Mouse (Mus musculus) kidney, postnatal 0 days (tissue): ENCODE results near the gene D930048N14Rik. TPM values are rescaled to one million over a fixed set of nuclear protein-coding genes. Genes with fewer than 3 reads are reported as not detected.
"Not testable (repeated sequence)": the region's sequence is repeated elsewhere in the genome, so short reads cannot be mapped to it uniquely, and the experiment has no call there.

Experiments used
- ATAC-seq: fragments of 200-750 bp; cut with Nextera tagmentation; replicated peaks from 2 replicates; pipeline ENCODE4 v1.8.0; 2017; ENCODE audit warnings: low read depth, moderate number of reproducible peaks, moderate TSS enrichment, moderate library complexity; ENCODE audit not compliant: low FRiP score
- DNase-seq: peaks from one replicate; pipeline ENCODE4 v3.0.0-alpha.2; 2016; ENCODE audit warnings: low spot score
- H3K27ac ChIP-seq: fragments of 300-500 bp; sonication (generic); 2 replicates; pipeline ENCODE4 v1.5.1; 2014; ENCODE audit warnings: mild to moderate bottlenecking
- H3K27me3 ChIP-seq: fragments of 300-500 bp; sonication (generic); 2 replicates; pipeline ENCODE4 v1.6.1; 2014; ENCODE audit warnings: low read length, mixed read lengths; ENCODE audit not compliant: insufficient read depth
- H3K36me3 ChIP-seq: fragments of 300-500 bp; sonication (generic); 2 replicates; pipeline ENCODE4 v1.6.1; 2014; ENCODE audit warnings: low read length, mixed read lengths; ENCODE audit not compliant: insufficient read depth
- H3K4me1 ChIP-seq: fragments of 300-500 bp; sonication (generic); replicated peaks from 2 replicates; pipeline ENCODE4 v1.6.1; 2014; ENCODE audit warnings: antibody characterized with exemption, low read length, mixed read lengths; ENCODE audit not compliant: insufficient read depth
- H3K4me2 ChIP-seq: fragments of 300-500 bp; sonication (generic); 2 replicates; pipeline ENCODE4 v1.6.1; 2014; ENCODE audit warnings: mild to moderate bottlenecking, low read length, moderate library complexity, mixed read lengths
- H3K4me3 ChIP-seq: fragments of 300-500 bp; sonication (generic); replicated peaks from 2 replicates; pipeline ENCODE4 v1.5.1; 2014; ENCODE audit warnings: low read depth, low read length
- H3K9ac ChIP-seq: fragments of 300-500 bp; sonication (generic); 2 replicates; pipeline ENCODE4 v1.6.1; 2014; ENCODE audit warnings: low read depth, low read length
- H3K9me3 ChIP-seq: fragments of 300-500 bp; sonication (generic); replicated peaks from 2 replicates; pipeline ENCODE4 v1.6.1; 2016; ENCODE audit warnings: low read length, inconsistent platforms, mixed read lengths
- CTCF ChIP-seq: IDR thresholded peaks from 2 replicates; pipeline ENCODE4 v1.5.1; 2016; ENCODE audit warnings: antibody characterized with exemption, low read depth, mild to moderate bottlenecking, moderate library complexity
- WGBS: fragments of 180-500 bp; shearing (Covaris S2); extraction: QIAGEN DNeasy Blood & Tissue Kit; methylation state at CpG from one replicate; pipeline ENCODE4 v1.1.7; 2014; 5-methylcytosine and 5-hydroxymethylcytosine counted together
- polyA plus RNA-seq: library from polyadenylated mRNA; unstranded; fragments of >200 nt; fragmentation: Nextera tagmentation; extraction: Ambion mirVana; gene quantifications from 2 replicates; pipeline ENCODE4 v1.2.1, GENCODE M21; 2015

D930048N14Rik gene
- polyA plus RNA-seq, 1 experiment from 2014 or later, result 1.9 TPM

GRCm38 (mm10) chr11:51609266-51609909 lies 41.4 kb upstream of the D930048N14Rik start:
- DNase-seq (no peak), ATAC-seq (no peak)
- Histone ChIP-seq H3K27me3 (no peaks in the 10 kb centered on the region), H3K9ac (no peak overlapping the region), H3K4me1 (no peaks in the 10 kb centered on the region; the same call in 1 of the 2 replicates), H3K36me3 (peaks cover 3% of the 10 kb centered on the region; the same call in 1 of the 2 replicates), H3K27ac (no peak overlapping the region), H3K4me2 (no peak overlapping the region), H3K4me3 (no peak overlapping the region), H3K9me3 (no peaks in the 10 kb centered on the region)
- WGBS, result 73% methylated on average over 3 of the region's 3 CpGs
- no peak for TF ChIP-seq CTCF

- H3K36me3 ChIP-seq, H3K4me3 ChIP-seq, H3K9ac ChIP-seq, H3K4me1 ChIP-seq, ATAC-seq, H3K4me2 ChIP-seq, H3K27ac ChIP-seq, H3K27me3 ChIP-seq, H3K9me3 ChIP-seq, DNase-seq: not testable (repeated sequence)
- WGBS, result 83% methylated on average over 5 of the region's 5 CpGs
Observed at GRCm38 (mm10) chr11:51609940-51610339, 40.8 kb upstream of the D930048N14Rik start.

GRCm38 (mm10) chr11:51614256-51614655 lies 36.5 kb upstream of the D930048N14Rik start:
- no peak for TF ChIP-seq CTCF
- no peak overlapping the region for H3K4me2 ChIP-seq
- 80% methylated on average over 8 of the region's 8 CpGs for WGBS
- no peaks in the 10 kb centered on the region for H3K36me3 ChIP-seq
- no peaks in the 10 kb centered on the region for H3K27me3 ChIP-seq
- peaks cover 10% of the 10 kb centered on the region for H3K4me1 ChIP-seq
- no peak overlapping the region for H3K9ac ChIP-seq
- DNase-seq (no peak), ATAC-seq (no peak)
- no peak overlapping the region for H3K27ac ChIP-seq
- no peak overlapping the region for H3K4me3 ChIP-seq
- H3K9me3 ChIP-seq, result no peaks in the 10 kb centered on the region

- ATAC-seq, result no peak
- TF ChIP-seq CTCF, result no peak
- 28% methylated on average over 7 of the region's 7 CpGs for WGBS
Observed at GRCm38 (mm10) chr11:51615129-51615528, 35.6 kb upstream of the D930048N14Rik start.

GRCm38 (mm10) chr11:51615601-51616000 lies 35.2 kb upstream of the D930048N14Rik start:
- H3K4me3 ChIP-seq, result peak overlapping the region; percentile 29
- H3K4me2 ChIP-seq, result peak overlapping the region; percentile 61
- DNase-seq (peak; percentile 92), ATAC-seq (peak; percentile 47; the same call in 1 of the 2 replicates)
- H3K36me3 ChIP-seq, result no peaks in the 10 kb centered on the region
- H3K9me3 ChIP-seq, result no peaks in the 10 kb centered on the region
- H3K4me1 ChIP-seq, result peaks cover 10% of the 10 kb centered on the region
- 1% methylated on average over 14 of the region's 14 CpGs for WGBS
- peak overlapping the region; percentile 91 for H3K27ac ChIP-seq
- H3K27me3 ChIP-seq, result no peaks in the 10 kb centered on the region
- peak overlapping the region; percentile 61 for H3K9ac ChIP-seq
- TF ChIP-seq CTCF, result 0 out of 2 replicates have a peak, but pooled peaks have one; percentile 1

More at GRCm38 (mm10) chr11:51615129-51615528, 35.6 kb upstream of the D930048N14Rik start:
- Histone ChIP-seq H3K27me3 (no peaks in the 10 kb centered on the region), H3K36me3 (no peaks in the 10 kb centered on the region), H3K4me3 (peak overlapping the region; percentile 29), H3K4me1 (peaks cover 10% of the 10 kb centered on the region), H3K4me2 (peak overlapping the region; percentile 61), H3K9me3 (no peaks in the 10 kb centered on the region), H3K9ac (peak overlapping the region; percentile 61), H3K27ac (peak overlapping the region; percentile 91)
- peak; percentile 60 for DNase-seq

- not testable (repeated sequence) for H3K9ac ChIP-seq, H3K9me3 ChIP-seq, H3K27me3 ChIP-seq, DNase-seq, ATAC-seq, H3K36me3 ChIP-seq
- Histone ChIP-seq H3K4me1 (peaks cover 16% of the 10 kb centered on the region), H3K4me2 (peak overlapping the region; percentile 61), H3K27ac (peak overlapping the region; percentile 91), H3K4me3 (peak overlapping the region; percentile 29; the same call in 1 of the 2 replicates)
- 92% methylated on average over 7 of the region's 7 CpGs for WGBS
Observed at GRCm38 (mm10) chr11:51616113-51616512, 34.6 kb upstream of the D930048N14Rik start.

- DNase-seq (peak; percentile 91), ATAC-seq (no peak)
- H3K4me2 ChIP-seq, result no peak overlapping the region
- H3K4me1 ChIP-seq, result peaks cover 16% of the 10 kb centered on the region
- 0 out of 2 replicates have a peak, but pooled peaks cover 4% of the 10 kb centered on the region for H3K36me3 ChIP-seq
- WGBS, result under 1% methylated on average over 4 of the region's 4 CpGs
- H3K27me3 ChIP-seq, result no peaks in the 10 kb centered on the region
- H3K4me3 ChIP-seq, result no peak overlapping the region
- TF ChIP-seq CTCF, result peak; percentile 88
- H3K27ac ChIP-seq, result no peak overlapping the region
- no peak overlapping the region for H3K9ac ChIP-seq
- no peaks in the 10 kb centered on the region for H3K9me3 ChIP-seq
Observed at GRCm38 (mm10) chr11:51617693-51618092, 33.1 kb upstream of the D930048N14Rik start.
